Mouse (Mus musculus) neutrophil, adult 83 days (primary cell): ENCODE measurements around the gene Gm4631. TPM values are rescaled to one million over a fixed set of nuclear protein-coding genes. Genes with fewer than 3 reads are reported as not detected.

ENCODE experiments used
- total RNA-seq, 2 experiments: library from RNA; stranded (reverse); gene quantifications; one replicate each; pipeline ENCODE4 v1.2.4; 2023

Gene Gm4631
- 1 to 10 TPM; 3.6 to 5.0 TPM for total RNA-seq

DNA sequence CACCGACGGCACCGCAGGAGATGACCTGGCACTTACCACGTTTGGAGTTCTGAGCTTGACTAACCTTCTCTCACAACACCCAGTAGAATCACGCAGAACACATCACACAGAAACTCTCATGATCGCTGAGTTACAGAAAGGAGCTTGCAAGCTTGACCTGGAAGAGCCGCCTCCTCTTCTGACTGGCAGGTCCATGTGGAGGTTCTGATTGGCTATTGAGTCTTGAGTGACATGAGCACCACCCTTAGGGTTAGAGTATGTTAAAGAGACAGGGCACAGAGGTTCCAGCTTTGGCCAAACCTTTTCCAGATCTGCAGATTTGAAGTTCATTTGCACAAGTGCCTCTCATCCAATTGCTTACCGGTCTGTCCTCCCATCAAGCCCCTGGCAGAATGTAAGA, at the start of gene Gm4631:
Gene Gm4631 (minus strand): TSS at position 101 of the 400 bp plus-strand sequence.

DNA sequence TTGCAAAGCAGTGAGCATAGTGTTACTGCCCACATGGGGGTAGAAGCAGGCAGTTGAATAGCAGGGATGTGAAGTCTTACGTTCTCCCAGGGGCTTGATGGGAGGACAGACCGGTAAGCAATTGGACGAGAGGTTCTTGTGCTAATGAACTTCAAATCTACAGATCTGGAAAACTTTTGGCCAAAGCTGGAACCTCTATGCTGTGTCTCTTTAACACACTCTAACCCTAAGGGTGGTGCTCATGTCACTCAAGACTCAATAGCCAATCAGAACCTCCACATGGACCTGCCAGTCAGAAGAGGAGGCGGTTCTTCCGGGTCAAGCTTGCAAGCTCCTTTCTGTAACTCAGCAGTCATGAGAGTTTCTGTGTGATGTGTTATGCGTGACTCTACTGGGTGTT, 34.1 kb upstream of the Gm4631 start, which contains the start of gene Zfp968:
Gene Zfp968 (plus strand): TSS at position 301 of the 400 bp plus-strand sequence.

DNA sequence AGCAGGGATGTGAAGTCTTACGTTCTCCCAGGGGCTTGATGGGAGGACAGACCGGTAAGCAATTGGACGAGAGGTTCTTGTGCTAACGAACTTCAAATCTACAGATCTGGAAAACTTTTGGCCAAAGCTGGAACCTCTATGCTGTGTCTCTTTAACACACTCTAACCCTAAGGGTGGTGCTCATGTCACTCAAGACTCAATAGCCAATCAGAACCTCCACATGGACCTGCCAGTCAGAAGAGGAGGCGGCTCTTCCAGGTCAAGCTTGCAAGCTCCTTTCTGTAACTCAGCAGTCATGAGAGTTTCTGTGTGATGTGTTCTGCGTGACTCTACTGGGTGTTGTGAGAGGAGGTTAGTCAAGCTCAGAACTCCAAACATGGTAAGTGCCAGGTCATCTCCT, 63.2 kb downstream of the Gm4631 start, which contains the start of gene Gm14440:
Gene Gm14440 (plus strand): TSS at position 301 of the 400 bp plus-strand sequence.

Other genes with a start within 250 kb of the Gm4631 start
- 1 to 10 TPM; 1.0 to 6.8 TPM for gene Gm14399, start 196.2 kb downstream of the Gm4631 start, total RNA-seq
- gene Gm14443, start 162.3 kb downstream of the Gm4631 start, total RNA-seq = not detected
- 1 to 10 TPM; 4.6 to 6.6 TPM for gene Gm14391, start 131.3 kb downstream of the Gm4631 start, total RNA-seq
- 1 to 10 TPM in 1 of 2 experiments, not detected in 1; 1.1 TPM for gene Gm14440, start 63.1 kb downstream of the Gm4631 start, total RNA-seq
- 1 to 10 TPM in 1 of 2 experiments, under 1 TPM in 1; 0.57 to 1.1 TPM for gene Zfp968, start 34.2 kb upstream of the Gm4631 start, total RNA-seq
- gene Gm4724, start 97.6 kb upstream of the Gm4631 start, total RNA-seq = 1 to 10 TPM in 1 of 2 experiments, under 1 TPM in 1; 0.44 to 1.3 TPM
- 1 to 10 TPM; 1.6 to 3.4 TPM for gene Zfp965, start 131.8 kb upstream of the Gm4631 start, total RNA-seq